Mouse (Mus musculus) MEL-GATA-1-ER (cell line): ENCODE measurements around the gene Tmcc1.
A peak's percentile ranks its signal among the peaks of the same experiment; 100 is the strongest.
"Not testable (repeated sequence)": the region's sequence is repeated elsewhere in the genome, so short reads cannot be mapped to it uniquely, and the experiment has no call there.

Source experiments
- DNase-seq: peaks from one replicate; pipeline ENCODE4 v3.0.0-alpha.2; 2012; ENCODE audit warnings: low read depth; ENCODE audit errors: extremely low read depth

Tmcc1 gene

GRCm38 (mm10) chr6:116077608-116078007 is 115.7 kb downstream of the Tmcc1 start:
- DNase-seq = no peak

- no peak for DNase-seq
These were observed 118.4 kb downstream of the Tmcc1 start for GRCm38 (mm10) chr6:116074892-116075291.

DNA sequence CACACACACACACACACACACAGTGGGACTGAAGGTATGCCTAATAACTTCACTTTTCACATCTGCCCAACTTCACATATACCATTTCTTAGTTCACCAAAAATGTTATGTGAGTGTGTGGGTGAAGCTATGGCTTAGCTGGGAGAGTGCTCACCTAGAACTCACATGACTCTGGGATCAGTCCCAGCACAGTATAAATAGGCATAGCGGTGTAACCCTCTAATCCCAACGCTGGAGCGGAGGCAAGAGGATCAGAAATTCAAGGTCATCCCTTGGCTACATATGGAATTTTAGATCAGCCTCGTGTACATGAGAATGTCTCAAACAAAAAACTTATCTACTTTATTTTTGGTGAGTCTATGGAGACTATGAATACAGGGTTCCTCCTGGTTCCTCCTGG is 119.7 kb downstream of the Tmcc1 start:
- no peak for DNase-seq

- no peak for DNase-seq
These were observed 120.5 kb downstream of the Tmcc1 start for GRCm38 (mm10) chr6:116072746-116073261.

- DNase-seq = no peak
These were observed 121.0 kb downstream of the Tmcc1 start for GRCm38 (mm10) chr6:116072221-116072745.

DNA sequence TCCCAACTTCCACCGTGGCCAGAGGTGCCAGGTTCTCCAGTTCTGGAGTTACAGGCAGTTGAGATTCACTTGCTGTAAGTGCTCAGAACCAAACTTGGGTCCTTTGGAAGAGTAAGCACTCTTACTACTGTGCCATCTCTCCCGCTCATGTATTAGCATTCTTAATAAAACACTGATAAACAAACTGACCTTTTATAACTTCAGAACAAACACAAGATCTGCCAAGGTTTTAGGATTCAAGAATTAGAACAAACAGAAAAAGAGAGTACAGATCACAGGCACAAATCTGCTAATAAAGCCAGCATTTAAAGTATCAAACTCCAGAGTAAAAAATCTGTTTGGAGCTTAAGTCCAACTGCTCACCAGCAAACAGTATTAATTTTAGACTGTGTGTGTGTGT is 121.5 kb downstream of the Tmcc1 start:
- DNase-seq = no peak

- no peak for DNase-seq
These were observed 122.7 kb downstream of the Tmcc1 start for GRCm38 (mm10) chr6:116070558-116070957.

DNA sequence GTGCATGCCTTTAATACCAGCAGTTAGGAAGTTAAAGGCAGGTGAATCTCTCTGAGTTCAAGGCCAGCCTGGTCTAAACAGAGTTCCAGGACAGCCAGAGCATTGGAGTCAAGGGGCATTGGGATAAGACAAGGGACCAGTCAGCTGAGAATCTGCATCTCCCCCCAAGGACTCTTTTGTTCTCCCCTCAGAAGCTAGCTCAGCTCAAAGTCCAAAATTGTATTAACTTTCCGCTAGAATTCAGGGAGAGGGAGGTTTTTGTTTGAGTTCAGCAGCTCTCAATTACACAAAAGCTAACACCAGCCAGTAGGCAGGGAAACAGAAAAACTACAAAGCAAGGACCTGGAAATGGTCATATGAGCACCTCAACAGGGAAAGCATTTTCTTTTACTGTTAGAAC is 129.8 kb downstream of the Tmcc1 start:
- DNase-seq = no peak

- DNase-seq = not testable (repeated sequence)
These were observed 133.7 kb downstream of the Tmcc1 start for GRCm38 (mm10) chr6:116059542-116059941.

GRCm38 (mm10) chr6:116058541-116059300 is 134.6 kb downstream of the Tmcc1 start:
- DNase-seq = no peak

GRCm38 (mm10) chr6:116056676-116057264 is 136.5 kb downstream of the Tmcc1 start:
- DNase-seq = no peak

- DNase-seq = no peak
These were observed 137.5 kb downstream of the Tmcc1 start for GRCm38 (mm10) chr6:116055766-116056165.

DNA sequence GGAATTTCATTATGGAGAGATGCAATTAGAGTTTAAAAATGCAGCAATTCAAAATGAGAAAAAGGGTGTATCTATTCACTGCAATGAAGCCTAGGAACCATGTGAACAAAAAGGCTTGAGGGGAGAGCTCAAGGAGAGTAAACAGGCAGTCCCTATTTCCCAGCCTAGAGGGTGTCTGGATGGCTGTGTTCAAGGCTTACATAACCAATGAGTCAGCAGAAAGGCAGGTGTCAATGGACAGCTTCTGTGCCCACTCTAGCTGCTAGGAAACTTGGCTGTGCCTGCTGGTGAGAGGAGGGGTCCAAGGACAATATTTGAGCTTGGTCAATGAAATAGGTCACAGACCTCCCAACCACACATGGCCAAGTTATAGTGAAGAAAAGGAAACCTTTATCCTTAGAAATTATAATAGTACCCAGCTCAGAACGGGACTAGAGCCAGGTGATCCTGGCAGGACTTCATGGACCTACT is 138.2 kb downstream of the Tmcc1 start:
- DNase-seq = no peak

- DNase-seq = no peak
These were observed 145.4 kb downstream of the Tmcc1 start for GRCm38 (mm10) chr6:116047896-116048295.

- DNase-seq = no peak
These were observed 145.9 kb downstream of the Tmcc1 start for GRCm38 (mm10) chr6:116047366-116047765.

- no peak for DNase-seq
These were observed 149.2 kb downstream of the Tmcc1 start for GRCm38 (mm10) chr6:116044039-116044438.

- DNase-seq = peak; percentile 39
These were observed 155.1 kb downstream of the Tmcc1 start for GRCm38 (mm10) chr6:116038222-116038621.

- DNase-seq = no peak
These were observed 155.9 kb downstream of the Tmcc1 start for GRCm38 (mm10) chr6:116037281-116037831.

GRCm38 (mm10) chr6:116036555-116036954 is 156.7 kb downstream of the Tmcc1 start:
- no peak for DNase-seq

DNA sequence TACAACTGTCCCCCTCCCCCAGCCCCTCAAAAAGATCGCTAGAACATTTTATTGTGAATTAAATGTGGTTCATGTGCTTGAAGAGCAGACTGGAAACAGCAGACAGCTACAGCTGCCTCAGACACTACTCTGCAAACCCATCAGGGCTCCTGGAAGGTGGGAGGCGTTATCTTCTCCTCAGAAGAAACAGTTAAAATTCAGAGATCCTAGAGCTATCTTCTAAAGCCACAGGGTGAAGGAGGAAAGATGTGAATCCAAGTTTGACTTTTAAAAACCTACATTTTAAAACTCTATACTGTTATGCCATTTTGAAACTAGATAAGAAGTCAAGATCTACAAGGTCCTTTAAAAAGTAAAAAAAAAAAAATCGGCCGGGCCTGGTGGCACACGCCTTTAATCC is 162.2 kb downstream of the Tmcc1 start:
- DNase-seq = no peak

- DNase-seq = no peak
These were observed 168.6 kb downstream of the Tmcc1 start for GRCm38 (mm10) chr6:116024666-116025065.

GRCm38 (mm10) chr6:116021961-116022485 is 171.3 kb downstream of the Tmcc1 start:
- DNase-seq = no peak
